Mouse (Mus musculus) CH12.LX (cell line): ENCODE data around the gene Ugt1a5.

ENCODE experiments used
- CTCF ChIP-seq, 2 experiments: IDR thresholded peaks in 1 of 2; conservative IDR thresholded peaks in 1 of 2; 2 replicates each; pipeline ENCODE4 v1.5.1; 2011 to 2012; ENCODE audit warnings: low read depth in 2 of 2, low read length in 2 of 2, improper control_type of control experiment in 1 of 2, inconsistent platforms in 1 of 2, mild to moderate bottlenecking in 1 of 2, moderate library complexity in 1 of 2
- MAX ChIP-seq: IDR thresholded peaks from 2 replicates; pipeline ENCODE4 v1.6.1; 2011; ENCODE audit warnings: low read length, improper control_type of control experiment

GRCm38 (mm10) chr1:88255989-88256754 is 90.4 kb downstream of the Ugt1a5 start:
- TF ChIP-seq MAX (no peak), CTCF (conservative IDR thresholded peaks at IDR 0.05 in 1 of 2, IDR thresholded peaks at IDR 0.05 in 1 of 2; ENCODE audit: low read depth in 2 of 2, low read length in 2 of 2) (no peak)
